Mouse (Mus musculus): ENCODE results near the gene Zmiz1.

Zmiz1 gene

DNA sequence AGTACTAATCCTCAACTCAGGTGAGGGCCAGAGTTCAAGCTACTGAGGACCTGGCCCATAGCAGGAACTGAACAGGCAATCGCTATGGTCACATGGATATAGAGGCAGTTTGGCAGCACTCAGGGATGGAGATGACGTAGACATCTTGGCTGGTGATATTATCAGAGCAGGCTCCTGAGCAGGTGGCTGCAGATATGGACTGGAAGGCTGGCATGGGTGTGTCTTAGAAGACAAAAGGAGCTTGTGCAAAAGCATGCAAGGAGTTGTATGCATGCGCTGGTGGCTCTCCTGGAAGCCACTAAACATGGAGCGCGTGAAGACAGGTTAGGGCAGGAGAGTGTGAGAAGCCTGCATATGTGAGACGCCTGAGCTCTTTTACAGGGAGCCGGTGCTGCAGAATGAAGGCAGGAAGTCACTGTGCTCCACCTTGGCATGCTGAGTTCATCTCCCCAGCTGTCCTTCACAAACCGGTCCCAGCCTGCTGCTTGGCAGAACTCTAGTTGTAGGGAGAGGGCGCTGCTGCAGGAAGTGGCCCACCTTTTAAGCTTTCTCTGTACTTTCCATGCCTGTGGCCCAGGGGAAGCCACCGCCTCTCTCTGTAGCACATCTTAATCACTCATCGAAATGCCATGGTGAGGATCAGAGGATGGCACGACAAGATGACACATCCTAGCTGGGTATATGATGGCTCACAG is 4.8 kb upstream of the Zmiz1 start:
- no peak for DNase-seq (ENCODE audit: low spot score in 2 of 2)

DNA sequence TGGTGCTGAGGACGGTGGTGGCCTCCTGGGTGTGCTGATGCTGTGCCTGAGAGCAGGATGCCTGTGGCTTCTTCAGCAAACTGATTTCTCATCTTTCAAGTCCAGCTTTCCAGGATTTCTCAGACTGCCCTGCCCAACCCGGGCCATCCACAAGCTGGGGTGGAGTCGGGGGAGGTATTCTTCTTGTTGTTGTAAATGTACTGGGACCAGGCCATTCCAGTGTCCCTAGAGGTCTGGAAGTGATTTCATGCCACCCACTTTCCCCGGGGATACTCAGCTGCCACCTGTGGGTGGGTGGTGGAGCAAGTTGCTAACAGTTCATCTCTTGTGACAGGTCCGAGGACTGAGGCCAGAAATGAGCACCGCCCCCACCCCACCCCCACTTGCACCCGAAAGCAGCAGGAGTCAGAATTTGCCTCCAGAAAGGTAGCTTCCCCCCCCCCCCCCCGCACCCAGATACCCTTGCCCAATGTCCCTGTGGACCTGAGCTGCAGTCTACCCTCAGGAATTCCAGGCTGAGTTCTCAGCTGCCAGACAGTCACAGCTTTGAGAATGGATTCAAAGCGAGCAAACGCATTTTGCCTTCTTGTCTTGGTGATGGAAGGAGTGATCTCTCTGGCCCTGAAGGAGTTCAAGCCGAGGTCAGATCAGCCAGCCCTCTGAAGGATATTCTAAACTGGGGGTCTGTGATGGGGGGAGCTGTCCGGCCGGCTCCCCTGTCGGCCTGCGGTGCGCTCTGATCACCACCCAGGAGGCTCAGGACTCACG is 2.1 kb upstream of the Zmiz1 start:
- no peak for DNase-seq (ENCODE audit: low spot score in 2 of 2)

- DNase-seq (ENCODE audit: low spot score in 2 of 2): peak; percentile 90 to 94
Measured at GRCm38 (mm10) chr14:25457434-25457957, 1.5 kb upstream of the Zmiz1 start.

DNA sequence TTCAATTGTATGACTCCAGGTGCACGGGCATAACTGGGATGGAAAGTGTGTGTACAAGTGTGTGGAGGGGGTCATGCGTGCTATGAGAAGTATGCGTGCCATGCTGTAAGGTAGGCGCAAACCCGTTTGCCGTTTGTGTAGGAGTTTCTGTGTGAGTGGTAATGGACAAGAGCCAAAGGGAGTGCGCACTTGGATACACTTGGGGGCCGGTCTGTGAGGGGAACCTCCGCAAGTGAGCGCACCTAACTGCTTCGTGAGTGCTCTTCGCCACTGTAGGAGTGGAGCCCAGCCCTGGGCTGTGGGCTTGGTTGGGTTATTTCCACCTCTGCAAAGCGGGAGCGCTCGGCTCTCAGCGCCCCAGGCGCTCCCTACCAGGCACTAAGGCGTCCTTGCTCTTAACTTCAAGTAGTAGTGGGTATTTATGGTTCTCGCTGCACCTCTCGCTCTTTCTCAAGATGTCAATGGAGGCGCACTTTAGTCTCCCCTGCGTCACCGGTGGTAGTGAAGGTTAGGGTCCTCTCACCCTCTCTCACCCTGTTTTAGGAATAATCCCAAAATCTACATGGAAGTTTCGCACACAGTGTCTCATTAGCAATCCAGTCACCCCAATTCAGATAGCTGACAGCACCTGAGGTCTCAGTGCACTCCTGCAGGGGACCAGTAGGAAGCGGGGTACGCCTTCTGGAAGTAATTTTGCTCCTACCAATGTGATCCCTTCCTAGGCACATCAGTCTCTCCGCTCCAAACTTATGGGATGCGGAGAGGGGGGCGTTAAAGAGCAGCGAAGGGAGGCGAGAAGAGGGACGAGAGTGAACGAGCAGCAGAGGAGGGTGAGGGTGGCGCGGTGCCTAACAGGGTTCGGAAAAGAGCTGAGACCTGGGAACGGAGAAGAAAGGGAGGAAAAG is 622 bp upstream of the Zmiz1 start:
- no peak for DNase-seq (ENCODE audit: low spot score in 2 of 2)

DNA sequence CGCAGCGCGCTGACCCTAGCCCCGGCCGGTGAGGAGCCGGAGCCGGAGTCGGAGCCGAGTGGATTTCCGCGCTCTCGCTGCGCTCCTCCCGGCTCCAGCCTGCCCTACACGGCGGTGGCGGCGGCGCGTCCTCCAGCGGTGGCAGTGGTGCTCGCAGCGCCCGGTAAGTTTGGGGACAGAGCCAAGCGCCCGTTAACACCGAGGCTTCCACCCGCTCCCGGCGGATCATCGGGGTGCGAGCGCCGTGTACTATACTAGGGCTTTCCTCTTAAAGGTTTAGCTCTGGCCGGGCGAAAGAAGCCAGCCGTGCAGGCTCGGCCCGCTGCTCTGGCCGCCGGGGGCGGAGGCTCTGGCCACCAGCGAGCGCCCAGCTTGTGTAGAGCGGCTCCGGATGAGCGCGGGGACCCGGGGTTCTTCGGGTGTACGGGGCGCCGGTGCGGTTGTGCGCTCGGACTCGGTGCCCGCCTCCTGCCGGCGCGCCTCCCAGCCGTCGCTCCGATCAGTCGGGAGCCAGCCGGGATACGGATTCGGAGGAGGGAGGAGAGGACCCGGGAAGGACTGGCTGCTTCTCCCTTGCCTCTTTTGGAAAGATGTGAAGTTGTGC is 511 bp downstream of the Zmiz1 start:
- DNase-seq (ENCODE audit: low spot score in 2 of 2): peak in 1 of 2 experiments; percentile 64

DNA sequence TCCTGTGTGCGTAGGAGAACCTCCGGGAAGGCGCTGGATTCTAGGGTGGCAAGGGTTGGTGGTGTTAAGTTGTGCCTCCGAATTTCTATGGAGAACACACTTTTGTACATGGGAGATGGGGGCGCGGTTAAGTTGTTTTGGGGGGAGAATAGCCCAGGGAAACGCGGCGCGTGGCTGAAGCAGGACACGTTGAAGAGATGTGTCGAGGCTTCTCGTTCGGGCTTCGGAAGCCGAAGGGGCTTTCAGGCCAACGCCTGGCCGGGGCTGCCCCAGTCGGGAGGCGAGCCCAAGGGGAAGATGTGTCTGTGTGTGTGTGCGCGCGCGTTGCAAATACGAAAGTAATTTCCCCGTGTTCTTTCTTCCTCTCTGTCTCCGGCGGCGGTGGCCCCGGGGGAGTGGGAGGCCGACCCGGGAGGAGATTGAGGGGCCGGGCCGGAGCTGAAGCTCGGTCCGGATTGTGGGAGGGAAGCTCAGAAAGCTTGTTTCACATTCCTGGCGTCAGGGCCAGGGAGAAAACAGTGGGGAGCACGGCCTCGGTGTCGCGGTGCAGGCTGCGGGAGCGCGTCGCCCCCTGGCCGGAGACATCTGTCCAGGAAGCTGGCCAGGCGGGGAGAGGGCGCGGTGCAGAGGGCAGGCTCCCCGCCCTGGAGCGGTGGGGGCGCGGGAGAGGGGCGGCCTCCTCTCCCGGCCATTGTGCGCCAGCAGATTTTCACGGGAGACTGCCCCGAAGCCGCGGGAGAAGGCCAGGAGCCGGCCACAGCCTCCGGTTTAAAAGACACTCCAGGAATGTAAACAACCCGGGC is 1.2 kb downstream of the Zmiz1 start:
- peak in 1 of 2 experiments; percentile 54 for DNase-seq (ENCODE audit: low spot score in 2 of 2)

- peak; percentile 71 to 79 for DNase-seq (ENCODE audit: low spot score in 2 of 2)
Measured at GRCm38 (mm10) chr14:25460801-25461675, 2.1 kb downstream of the Zmiz1 start.

- no peak for DNase-seq (ENCODE audit: low spot score in 2 of 2)
Measured at GRCm38 (mm10) chr14:25461676-25462385, 2.8 kb downstream of the Zmiz1 start.

DNA sequence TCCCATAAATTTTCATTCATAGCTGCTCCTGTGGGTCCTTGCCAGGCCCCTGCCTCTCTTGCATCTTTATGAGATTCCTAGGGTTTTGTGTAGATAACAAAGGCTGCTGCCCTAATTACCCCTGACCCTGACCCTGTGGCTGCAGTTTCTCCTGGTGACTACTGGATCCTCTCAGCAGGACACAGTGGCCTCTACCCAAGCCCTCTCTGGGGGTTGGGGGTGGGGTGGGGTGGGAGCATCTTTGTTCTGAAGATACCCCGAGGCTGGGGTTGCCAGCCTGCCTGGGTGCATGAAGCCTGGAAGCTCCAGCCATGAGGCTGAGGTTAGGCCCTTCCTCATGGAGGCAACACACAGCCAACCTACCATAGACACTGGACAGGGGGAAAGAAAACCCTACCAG is 4.0 kb downstream of the Zmiz1 start:
- DNase-seq (ENCODE audit: low spot score in 2 of 2): no peak

- DNase-seq (ENCODE audit: low spot score in 2 of 2): no peak
Measured at GRCm38 (mm10) chr14:25463919-25464318, 4.9 kb downstream of the Zmiz1 start.

DNA sequence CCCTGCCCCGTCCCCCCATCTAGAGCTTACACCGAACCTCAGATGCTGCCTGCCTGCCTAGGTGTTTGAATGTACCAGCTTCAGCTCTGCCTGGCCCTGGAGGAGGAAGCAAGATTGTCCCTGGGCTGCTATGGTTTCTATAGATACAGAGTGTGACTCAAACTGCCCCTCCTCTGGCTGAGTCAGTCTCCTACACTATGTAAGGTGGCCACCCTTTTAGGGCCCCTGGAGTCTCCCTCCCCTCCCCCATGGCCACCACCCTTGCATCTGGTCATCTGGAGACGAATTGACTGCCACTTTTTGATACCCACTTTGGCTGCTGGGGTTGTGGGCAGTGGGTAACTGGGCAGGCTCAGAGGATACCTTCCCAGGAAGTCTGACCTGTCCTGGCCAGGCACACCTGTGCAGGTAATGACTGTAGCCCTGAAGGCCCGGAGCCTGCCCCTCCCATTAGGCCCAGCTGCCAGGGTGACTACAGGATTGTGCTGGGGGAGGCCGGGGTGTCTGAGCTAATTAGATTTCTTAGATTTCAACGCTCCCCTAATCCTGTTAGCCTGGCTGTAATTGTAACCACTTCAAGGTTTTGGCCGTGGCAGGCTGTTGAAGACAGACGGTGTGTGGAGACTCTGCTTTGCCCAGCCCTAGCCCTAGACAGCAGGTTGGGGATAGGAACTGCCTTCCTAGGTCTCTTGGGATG is 5.8 kb downstream of the Zmiz1 start:
- DNase-seq (ENCODE audit: low spot score in 2 of 2): no peak

- DNase-seq (ENCODE audit: low spot score in 2 of 2): no peak
Measured at GRCm38 (mm10) chr14:25466361-25466760, 7.4 kb downstream of the Zmiz1 start.

DNA sequence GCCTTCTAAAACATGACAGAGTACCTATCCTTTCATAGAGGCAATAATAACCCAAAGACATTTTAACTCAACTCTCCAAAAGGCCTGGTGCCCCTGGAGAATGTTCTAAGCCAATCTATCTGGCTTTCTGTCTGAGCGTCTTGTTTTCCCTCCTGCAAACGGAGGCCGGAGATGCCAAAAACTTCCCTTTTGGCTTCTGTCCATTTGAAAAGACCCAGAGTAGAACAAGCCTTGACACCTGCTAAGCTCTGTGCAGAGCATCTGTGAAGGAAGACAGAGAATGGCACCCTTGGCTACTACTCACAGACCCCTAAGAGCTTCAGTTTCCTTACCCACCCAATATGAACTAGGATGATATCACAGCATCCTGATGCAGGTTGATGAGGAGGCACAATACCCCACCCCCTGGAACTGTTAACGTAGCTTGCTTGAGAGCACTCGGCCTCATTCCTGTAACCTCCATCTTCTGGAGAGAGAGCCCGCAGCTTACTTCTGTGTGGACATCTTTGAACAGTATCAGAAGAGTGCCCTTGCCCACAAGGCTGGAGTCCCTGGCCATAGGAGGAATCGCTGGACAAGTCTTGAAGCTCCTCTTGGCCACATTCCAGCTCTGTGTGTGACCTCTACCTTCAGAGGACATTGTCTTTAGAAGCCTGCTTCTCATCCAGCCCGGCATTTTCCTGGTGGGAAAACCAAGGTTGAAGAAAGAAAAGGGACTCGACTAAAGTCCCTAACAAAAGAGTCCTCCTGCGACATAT is 9.1 kb downstream of the Zmiz1 start:
- no peak for DNase-seq (ENCODE audit: low spot score in 2 of 2)

- no peak for DNase-seq (ENCODE audit: low spot score in 2 of 2)
Measured at GRCm38 (mm10) chr14:25468891-25469529, 10.0 kb downstream of the Zmiz1 start.

- no peak for DNase-seq (ENCODE audit: low spot score in 2 of 2)
Measured at GRCm38 (mm10) chr14:25470224-25470805, 11.3 kb downstream of the Zmiz1 start.

GRCm38 (mm10) chr14:25471035-25471434 is 12.1 kb downstream of the Zmiz1 start:
- DNase-seq (ENCODE audit: low spot score in 2 of 2): no peak
